Mouse (Mus musculus): Measurements from ENCODE around the gene L3mbtl3.

Gene L3mbtl3

GRCm38 (mm10) chr10:26337896-26338503 lies 37.8 kb downstream of the L3mbtl3 start:
- no peak for DNase-seq (ENCODE audit: low spot score in 2 of 2)

- no peak for DNase-seq (ENCODE audit: low spot score in 2 of 2)
Measured at GRCm38 (mm10) chr10:26333966-26334365, 41.8 kb downstream of the L3mbtl3 start.

GRCm38 (mm10) chr10:26332781-26333180 lies 43.0 kb downstream of the L3mbtl3 start:
- DNase-seq (ENCODE audit: low spot score in 2 of 2): no peak

- no peak for DNase-seq (ENCODE audit: low spot score in 2 of 2)
Measured at GRCm38 (mm10) chr10:26328843-26329242, 46.9 kb downstream of the L3mbtl3 start.

- DNase-seq (ENCODE audit: low spot score in 2 of 2): no peak
Measured at GRCm38 (mm10) chr10:26327691-26328542, 47.9 kb downstream of the L3mbtl3 start.

- DNase-seq (ENCODE audit: low spot score in 2 of 2): no peak
Measured at GRCm38 (mm10) chr10:26327291-26327690, 48.5 kb downstream of the L3mbtl3 start.

GRCm38 (mm10) chr10:26325320-26325719 lies 50.5 kb downstream of the L3mbtl3 start:
- no peak for DNase-seq (ENCODE audit: low spot score in 2 of 2)

- DNase-seq (ENCODE audit: low spot score in 2 of 2): no peak
Measured at GRCm38 (mm10) chr10:26322344-26323051, 53.3 kb downstream of the L3mbtl3 start.

GRCm38 (mm10) chr10:26320679-26321078 lies 55.1 kb downstream of the L3mbtl3 start:
- DNase-seq (ENCODE audit: low spot score in 2 of 2): no peak

- DNase-seq (ENCODE audit: low spot score in 2 of 2): no peak
Measured at GRCm38 (mm10) chr10:26314327-26314726, 61.4 kb downstream of the L3mbtl3 start.

GRCm38 (mm10) chr10:26303485-26303884 lies 72.3 kb downstream of the L3mbtl3 start:
- no peak for DNase-seq (ENCODE audit: low spot score in 2 of 2)

- DNase-seq (ENCODE audit: low spot score in 2 of 2): no peak
Measured at GRCm38 (mm10) chr10:26302336-26302735, 73.4 kb downstream of the L3mbtl3 start.

- DNase-seq (ENCODE audit: low spot score in 2 of 2): no peak
Measured at GRCm38 (mm10) chr10:26297626-26298025, 78.1 kb downstream of the L3mbtl3 start.

GRCm38 (mm10) chr10:26297200-26297599 lies 78.6 kb downstream of the L3mbtl3 start:
- no peak for DNase-seq (ENCODE audit: low spot score in 2 of 2)

GRCm38 (mm10) chr10:26287136-26287535 lies 88.6 kb downstream of the L3mbtl3 start:
- DNase-seq (ENCODE audit: low spot score in 2 of 2): no peak

GRCm38 (mm10) chr10:26280009-26280408 lies 95.8 kb downstream of the L3mbtl3 start:
- DNase-seq (ENCODE audit: low spot score in 2 of 2): no peak

- no peak for DNase-seq (ENCODE audit: low spot score in 2 of 2)
Measured at GRCm38 (mm10) chr10:26275414-26275813, 100.4 kb downstream of the L3mbtl3 start.

GRCm38 (mm10) chr10:26263744-26264459 lies 111.9 kb downstream of the L3mbtl3 start:
- no peak for DNase-seq (ENCODE audit: low spot score in 2 of 2)

GRCm38 (mm10) chr10:26259908-26260307 lies 115.9 kb downstream of the L3mbtl3 start:
- DNase-seq (ENCODE audit: low spot score in 2 of 2): no peak

GRCm38 (mm10) chr10:26249426-26250165 lies 126.2 kb downstream of the L3mbtl3 start:
- no peak for DNase-seq (ENCODE audit: low spot score in 2 of 2)

- no peak for DNase-seq (ENCODE audit: low spot score in 2 of 2)
Measured at GRCm38 (mm10) chr10:26244466-26244865, 131.3 kb downstream of the L3mbtl3 start.
